Mouse (Mus musculus) liver, embryonic 14.5 days (tissue): ENCODE results near the gene Cmklr1.

ENCODE experiments used
- CTCF ChIP-seq: IDR thresholded peaks from 2 replicates; pipeline ENCODE4 v1.5.1; 2016; ENCODE audit warnings: antibody characterized with exemption, low read depth, control low read depth
- EP300 ChIP-seq: IDR thresholded peaks from 2 replicates; pipeline ENCODE4 v1.6.1; 2016; ENCODE audit warnings: antibody characterized with exemption, low read depth

- TF ChIP-seq CTCF (no peak), EP300 (no peak)
Measured at GRCm38 (mm10) chr5:113611131-113611530, 39.1 kb downstream of the Cmklr1 start.
